Mouse (Mus musculus): ENCODE measurements around the gene Phykpl. TPM values are rescaled to one million over a fixed set of nuclear protein-coding genes. Genes with fewer than 3 reads are reported as not detected.

The Phykpl gene
- total RNA-seq, 2 experiments from 2014 or later: 5.6 to 8.1 TPM

DNA sequence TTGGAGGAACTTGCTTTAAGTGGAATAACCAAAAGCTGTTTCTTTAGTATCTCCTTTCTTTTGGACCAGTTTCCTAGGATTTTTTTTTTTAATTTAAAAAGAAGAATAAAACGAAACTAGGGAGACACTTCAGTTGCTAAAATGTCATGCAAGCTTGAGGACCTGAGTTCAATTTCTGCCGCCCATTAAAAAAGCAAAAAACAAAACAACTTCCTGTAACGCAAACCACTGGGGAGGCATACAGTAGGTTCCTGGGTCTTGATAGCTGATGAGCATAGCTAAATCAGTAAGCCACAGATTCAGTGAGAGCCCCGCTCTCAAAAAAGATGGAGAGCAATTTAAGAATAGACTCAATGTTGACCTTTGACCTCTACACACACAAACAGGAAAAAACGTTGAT is 53.9 kb downstream of the Phykpl start:
- no peak for DNase-seq (ENCODE audit: extremely low spot score in 1 of 2, low spot score in 1 of 2)

DNA sequence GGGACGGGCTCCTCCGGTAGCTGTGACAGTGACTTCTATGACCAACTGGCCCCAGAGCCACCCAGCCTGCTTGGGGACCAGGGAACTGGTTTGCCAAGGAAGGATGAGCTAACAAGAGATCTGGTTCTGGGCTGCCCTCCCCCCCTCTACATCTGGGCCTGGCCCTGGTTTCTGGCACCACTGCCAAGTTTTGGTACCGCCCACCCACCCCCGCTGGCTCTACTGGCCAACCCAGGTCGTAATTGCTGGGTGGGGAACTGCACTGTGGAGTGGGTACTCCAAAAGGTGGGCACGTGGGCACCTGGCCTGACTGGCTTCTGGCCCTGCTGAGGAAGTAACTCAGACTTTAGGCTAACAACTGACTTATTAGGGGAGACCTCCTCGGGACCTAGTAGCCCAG is 56.2 kb downstream of the Phykpl start:
- DNase-seq (ENCODE audit: extremely low spot score in 1 of 2, low spot score in 1 of 2): no peak

DNA sequence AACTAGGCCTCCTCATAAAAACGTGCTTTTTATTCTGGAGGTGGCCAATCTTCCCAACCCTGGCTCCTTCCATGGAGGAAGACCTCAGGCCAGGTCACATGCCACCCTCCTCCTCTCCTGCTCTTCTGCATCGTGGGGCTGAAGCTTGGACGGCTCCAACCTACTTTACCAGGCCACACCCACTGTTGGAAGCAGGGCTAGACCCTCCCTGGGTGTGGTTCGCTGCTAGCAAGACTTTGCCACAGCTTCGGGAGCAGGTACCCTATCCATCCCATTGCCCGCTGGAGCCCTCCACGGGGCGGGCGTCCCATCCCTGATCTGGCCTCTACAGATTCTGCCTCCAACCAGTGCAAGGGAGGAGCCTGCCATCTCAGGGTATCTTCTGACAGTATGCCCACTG is 58.6 kb downstream of the Phykpl start:
- no peak for DNase-seq (ENCODE audit: extremely low spot score in 1 of 2, low spot score in 1 of 2)

DNA sequence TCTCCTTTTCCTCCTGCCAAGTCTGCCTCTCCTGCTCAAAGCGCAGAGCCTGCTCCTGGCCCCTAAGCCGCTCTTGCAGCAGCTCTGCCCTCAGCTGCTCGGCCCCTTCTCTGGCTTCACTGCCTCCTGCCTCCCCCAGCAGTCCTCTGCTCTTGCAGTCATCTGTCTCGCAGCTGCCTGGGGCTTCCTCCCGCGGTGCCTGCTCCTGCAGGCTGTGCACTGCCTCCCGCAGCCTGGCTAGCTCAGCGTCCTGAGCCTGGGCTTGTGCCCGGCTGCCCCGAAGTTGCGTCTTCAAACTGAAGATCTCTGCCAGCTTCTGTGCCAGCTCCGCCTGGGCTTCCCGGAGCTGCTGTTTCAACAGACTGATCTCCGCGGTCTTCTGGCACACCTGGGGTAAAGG is 59.2 kb downstream of the Phykpl start:
- DNase-seq (ENCODE audit: extremely low spot score in 1 of 2, low spot score in 1 of 2): no peak

DNA sequence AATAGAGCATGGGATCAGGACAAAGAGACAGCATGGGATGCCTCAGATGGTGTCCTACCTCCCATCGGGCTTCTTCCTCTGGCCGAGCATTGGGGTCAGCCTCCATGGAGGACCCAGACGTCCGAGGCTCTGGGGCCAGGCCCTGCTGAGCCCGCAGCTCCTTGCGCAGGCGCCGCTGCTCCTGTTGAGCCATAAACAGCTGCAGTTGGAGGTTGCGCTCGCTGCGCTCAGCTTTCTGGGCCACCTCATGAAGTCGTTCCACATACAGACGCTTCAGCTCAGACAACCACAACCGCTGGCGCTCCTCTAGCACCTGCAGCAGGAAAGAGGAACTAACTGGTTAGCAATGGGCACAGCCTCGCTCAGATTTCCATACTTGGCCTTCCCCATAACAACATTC is 59.7 kb downstream of the Phykpl start:
- DNase-seq (ENCODE audit: extremely low spot score in 1 of 2, low spot score in 1 of 2): no peak

DNA sequence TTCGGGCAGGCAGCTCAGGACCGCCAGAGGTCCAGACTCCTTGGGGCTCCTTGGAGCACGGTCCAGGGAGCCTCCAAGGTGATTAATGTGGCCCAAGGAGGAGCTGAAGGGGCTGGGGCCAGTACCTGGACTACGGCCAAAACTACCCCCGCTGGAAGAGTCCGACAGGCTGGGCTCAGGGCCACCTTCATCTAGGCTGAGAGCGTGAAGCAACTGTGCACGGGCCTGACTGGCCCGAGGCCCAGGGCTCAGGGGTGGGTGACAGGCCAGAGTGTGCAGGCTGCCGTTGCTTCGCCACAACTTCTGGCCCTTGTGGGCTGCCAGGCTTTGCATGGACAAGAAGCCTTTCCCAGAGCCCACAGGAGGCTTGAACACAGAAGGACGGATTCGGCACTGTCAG is 60.7 kb downstream of the Phykpl start:
- DNase-seq (ENCODE audit: extremely low spot score in 1 of 2, low spot score in 1 of 2): no peak

DNA sequence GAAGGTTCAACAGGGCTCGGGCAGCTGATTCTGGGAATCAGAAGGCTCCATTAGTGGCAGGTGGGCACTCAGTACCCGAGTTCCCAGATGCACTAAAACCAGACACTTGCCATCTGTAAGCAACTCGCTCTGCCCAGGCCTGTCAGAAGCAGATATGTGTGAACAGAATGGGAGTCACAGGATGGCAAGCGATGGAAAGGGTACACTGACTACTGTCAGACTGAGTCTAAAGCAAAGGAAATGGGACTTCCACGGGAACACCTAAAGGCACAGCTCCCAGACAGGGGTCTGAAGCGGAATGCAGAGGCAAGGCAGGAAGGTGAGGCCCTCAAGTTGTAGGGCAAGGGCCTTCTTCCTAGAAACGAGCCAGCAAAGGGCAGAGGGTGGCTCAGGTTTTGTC is 61.7 kb downstream of the Phykpl start:
- DNase-seq (ENCODE audit: extremely low spot score in 1 of 2, low spot score in 1 of 2): no peak

DNA sequence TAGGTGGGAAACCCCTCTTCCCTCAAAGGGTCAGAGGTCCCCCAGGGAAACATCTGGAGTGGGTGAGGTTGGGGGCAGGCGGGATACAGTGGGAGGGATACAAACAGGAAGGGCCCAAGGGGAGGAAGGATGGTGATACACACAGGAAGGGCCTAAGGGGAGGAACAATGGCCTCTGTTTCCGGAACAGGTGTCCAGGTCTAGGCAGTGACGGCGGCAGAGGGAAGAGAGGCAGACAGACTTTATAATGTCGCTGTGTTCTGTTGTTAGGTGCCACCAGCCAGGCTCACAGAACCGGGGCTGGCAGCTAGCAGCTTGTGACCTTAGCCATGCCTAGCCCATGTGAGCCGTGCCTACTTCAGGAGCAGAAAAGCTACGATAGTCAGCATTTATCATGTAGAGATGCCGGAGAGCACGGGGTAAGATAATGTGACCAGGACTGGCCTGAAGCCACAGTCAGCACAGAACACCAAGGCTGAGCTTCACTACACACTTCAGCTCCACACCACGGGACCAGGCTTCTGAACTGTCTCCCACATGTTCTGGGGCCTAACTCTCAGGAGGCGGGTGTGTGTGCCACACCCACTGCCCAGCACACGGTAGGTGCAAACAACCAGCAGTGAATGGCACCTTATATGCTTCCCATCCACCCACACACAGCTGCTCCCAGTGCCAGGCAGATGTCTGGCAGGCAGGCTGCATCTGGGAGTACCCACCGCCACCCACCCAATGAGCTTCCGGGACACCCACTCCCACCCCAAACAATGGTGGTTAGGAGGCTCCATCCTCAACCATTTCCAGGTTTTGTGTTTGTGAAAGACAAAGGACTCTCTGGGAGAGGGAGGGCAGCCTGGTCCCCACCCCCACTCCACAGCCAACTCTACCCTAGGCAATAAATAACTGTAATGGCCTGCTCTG is 62.5 kb downstream of the Phykpl start:
- DNase-seq (ENCODE audit: extremely low spot score in 1 of 2, low spot score in 1 of 2): no peak

DNA sequence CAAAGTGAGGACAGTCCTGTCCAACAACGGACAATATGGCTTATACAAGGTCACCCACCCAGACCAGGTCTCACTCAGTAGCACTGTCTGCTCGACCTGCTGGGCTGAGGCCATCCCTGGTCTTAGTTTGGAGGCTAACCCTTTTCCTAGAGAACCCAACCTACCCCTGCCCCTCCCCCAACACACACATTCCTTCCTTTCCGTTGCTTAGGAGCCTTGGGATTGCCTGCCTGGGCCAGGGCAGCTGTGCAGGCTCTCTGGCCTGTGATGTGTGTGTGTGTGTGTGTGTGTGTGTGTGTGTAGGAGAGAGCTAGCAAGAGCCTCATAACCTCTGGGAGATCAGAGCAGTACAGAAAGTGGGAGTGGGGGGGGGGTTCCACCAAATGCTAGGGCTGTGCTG is 64.0 kb downstream of the Phykpl start:
- no peak for DNase-seq (ENCODE audit: extremely low spot score in 1 of 2, low spot score in 1 of 2)

DNA sequence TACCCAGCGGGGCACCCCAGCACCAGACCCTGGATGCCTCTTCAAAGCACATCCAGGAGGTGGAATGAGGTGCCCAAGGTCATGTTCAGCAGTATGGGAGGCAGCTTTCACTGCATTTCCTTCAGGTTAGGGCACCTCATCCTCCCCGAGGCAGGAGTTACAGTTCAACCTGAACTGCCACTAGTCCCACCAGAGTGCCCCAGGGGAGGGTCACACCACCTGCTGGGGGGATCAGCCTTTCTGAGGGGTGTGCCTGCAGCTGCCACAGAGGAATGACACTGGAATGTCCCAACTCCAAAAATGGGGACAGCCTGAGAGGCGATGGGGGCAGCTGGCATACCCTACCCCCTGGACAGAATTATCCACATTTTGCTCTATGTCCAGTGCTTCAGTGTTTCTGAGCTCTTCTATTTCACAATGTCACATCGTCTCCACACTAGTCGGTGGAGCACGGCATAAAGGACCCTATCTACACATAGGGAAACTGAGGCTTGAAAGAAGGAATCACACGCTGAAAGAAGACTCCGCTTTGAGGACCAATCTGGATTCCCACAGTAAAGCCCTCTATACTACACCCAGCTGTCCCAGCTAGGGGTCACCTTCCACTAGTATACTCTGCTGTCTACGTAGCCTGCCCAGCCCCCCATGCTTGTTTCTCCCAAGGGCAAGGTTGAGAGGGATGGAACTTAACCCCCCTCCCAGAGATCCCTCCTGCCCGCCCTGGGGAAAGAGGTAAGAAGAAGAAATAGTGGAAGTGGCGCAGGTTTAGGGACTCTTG is 64.7 kb downstream of the Phykpl start:
- no peak for DNase-seq (ENCODE audit: extremely low spot score in 1 of 2, low spot score in 1 of 2)

DNA sequence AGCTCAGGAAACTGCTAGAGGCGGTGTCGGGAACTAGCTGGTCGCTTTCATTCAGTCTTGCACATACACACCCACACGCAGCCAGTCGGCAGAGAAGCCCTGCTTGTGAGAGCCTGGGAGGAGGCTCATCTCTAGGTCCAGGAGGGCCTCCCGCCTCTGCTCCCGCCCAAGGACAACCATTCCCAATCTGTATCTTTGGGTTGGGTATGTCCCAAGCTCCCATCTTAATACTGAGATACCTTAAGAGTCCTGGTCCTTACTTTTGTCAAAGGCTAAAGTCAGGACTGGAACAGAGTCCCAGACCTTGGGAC is 65.3 kb downstream of the Phykpl start:
- DNase-seq (ENCODE audit: extremely low spot score in 1 of 2, low spot score in 1 of 2): no peak

DNA sequence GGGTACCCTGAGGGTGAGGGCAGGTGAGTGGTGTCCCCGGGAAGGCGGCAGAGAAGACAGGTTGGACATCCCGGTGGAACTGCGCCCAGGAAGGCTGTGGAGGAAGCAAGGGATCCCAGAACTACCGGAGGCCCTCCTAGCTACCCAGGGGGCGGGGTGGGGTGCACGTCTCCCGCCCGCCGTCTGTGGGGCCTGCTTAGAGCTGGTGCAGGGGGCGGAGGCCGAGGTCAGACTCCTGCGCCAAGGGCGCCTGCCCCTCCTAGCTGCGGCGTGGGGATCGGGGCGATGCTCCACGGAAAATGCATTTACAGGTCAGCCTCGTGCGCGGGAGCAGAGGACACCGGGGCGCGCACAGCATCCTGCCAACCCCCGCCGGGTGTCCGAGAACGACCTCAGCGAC is 65.7 kb downstream of the Phykpl start:
- no peak for DNase-seq (ENCODE audit: extremely low spot score in 1 of 2, low spot score in 1 of 2)

DNA sequence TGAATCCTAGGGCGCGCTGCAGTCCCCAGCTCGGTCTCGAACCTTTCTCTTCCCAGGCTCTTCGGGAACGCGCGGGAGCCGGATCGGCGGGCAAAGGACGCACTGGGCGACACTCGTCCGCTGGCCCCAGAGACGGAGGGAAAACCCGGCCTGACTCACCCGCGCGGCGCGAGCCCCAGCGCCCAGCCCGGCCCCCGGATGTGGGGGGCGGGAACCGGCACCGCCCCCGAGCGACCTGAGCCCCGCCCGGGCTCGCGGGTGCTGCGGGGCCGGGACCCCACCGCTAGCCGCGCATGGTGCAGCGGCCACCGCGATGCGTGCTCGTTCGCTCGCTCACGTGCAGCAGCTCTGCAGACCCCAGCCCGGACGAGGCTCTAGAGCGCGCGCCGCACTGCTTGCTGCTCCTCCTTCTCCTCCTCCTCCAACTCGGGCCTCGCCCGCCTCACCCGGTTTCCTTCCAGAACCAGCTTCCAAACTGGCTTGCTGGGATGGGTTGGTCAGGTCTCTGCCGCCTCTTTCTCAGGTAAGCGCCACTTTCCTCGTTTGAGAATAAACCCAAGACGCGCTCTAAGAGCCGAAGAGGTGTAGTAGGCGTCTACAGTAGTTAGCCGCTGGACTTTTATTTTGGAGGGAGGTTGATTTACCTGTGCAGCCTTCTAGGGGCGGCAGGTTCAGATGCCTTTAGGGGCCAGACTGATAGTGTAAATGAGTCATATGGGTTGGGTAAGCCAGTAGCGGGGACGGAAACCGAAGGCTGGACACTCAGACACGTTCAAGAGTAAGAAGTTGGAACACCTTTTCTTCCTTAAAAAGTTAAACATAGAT is 66.3 kb downstream of the Phykpl start, which contains the start of the genes N4bp3 and D930048N14Rik:
Gene N4bp3, minus strand, starts transcription at position 152 of the 825 bp plus-strand sequence.
Gene D930048N14Rik, plus strand, starts transcription at position 264 of the 825 bp plus-strand sequence.
- no peak for DNase-seq (ENCODE audit: extremely low spot score in 1 of 2, low spot score in 1 of 2)

DNA sequence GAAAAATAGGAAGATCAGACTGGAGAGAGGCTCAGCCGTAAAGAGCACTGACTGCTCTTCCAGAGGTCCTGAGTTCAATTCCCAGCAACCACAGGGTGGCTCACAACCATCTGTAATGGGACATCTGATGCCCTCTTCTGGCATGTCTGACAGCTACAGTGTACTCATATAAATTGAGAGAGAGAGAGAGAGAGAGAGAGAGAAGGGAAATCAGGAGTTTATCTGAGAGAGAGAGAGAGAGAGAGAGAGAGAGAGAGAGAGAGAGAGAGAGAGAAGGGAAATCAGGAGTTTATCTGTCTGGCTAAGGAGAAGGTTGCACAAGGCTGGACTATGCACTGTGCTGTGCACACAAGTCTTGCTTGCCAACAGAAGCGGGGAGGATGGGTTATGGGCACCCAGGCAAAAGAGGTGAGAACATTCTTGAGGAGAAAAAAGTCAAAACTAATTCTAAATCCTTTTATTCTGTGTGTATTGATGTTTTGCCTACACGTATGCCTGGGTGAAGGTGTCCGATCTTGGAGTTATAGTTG is 68.4 kb downstream of the Phykpl start:
- DNase-seq (ENCODE audit: extremely low spot score in 1 of 2, low spot score in 1 of 2): no peak

DNA sequence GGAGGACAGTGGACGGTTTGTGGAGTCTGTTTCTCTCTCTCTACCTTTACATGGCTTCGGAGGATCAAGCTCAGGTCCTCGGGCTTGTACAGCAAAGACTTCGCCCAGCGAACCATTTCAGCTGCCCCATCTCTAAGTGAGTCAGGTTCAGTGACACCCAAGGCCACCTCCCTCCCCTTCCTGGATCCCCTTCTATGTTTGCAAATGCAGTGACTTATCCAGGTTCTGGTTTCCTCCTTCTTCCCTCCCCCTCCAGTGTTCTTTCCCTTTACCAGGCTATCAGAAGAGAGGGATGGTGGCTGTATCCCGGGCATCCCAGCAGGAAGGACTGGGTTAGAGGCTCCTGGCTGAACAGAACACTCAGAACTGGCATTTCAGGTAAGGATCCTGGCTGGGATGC is 69.2 kb downstream of the Phykpl start:
- no peak for DNase-seq (ENCODE audit: extremely low spot score in 1 of 2, low spot score in 1 of 2)

Other genes with a start within 250 kb of the Phykpl start
- gene Hnrnpab, start 22.1 kb downstream of the Phykpl start, total RNA-seq (2021): 100 to 1,000 TPM; 154 to 161 TPM
- 10 to 100 TPM; 46.7 to 48.7 TPM for gene Nhp2, start 35.0 kb downstream of the Phykpl start, total RNA-seq (2021)
- 10 to 100 TPM; 62.3 to 65.9 TPM for gene Rmnd5b, start 51.1 kb downstream of the Phykpl start, total RNA-seq (2021)
- gene N4bp3, start 66.1 kb downstream of the Phykpl start, total RNA-seq (2021): 10 to 100 TPM; 12.1 to 12.4 TPM
- gene D930048N14Rik, start 66.2 kb downstream of the Phykpl start, total RNA-seq (2021): 1 to 10 TPM; 1.2 to 1.3 TPM
- 10 to 100 TPM; 36.6 to 44.4 TPM for gene 0610009B22Rik, start 104.1 kb downstream of the Phykpl start, total RNA-seq (2021)
- gene Sec24a, start 178.9 kb downstream of the Phykpl start, total RNA-seq (2021): 10 to 100 TPM; 15.3 to 22.0 TPM
- 10 to 100 TPM; 68.7 to 72.7 TPM for gene Sar1b, start 178.9 kb downstream of the Phykpl start, total RNA-seq (2021)